Mouse (Mus musculus) adrenal gland, adult 18-20 months (tissue): Measurements from ENCODE around the gene Atad2b. TPM values are rescaled to one million over a fixed set of nuclear protein-coding genes. Genes with fewer than 3 reads are reported as not detected.

Experiments used
- DNase-seq, 2 experiments: peaks; one replicate each; pipeline ENCODE4 v3.0.0; 2021 to 2022; ENCODE audit warnings: low spot score in 2 of 2
- total RNA-seq, 2 experiments: library from RNA; stranded (reverse); gene quantifications; 1 replicate in 1 of 2; 2 replicates in 1 of 2; pipeline ENCODE4 v1.2.3; 2021

Gene Atad2b
- total RNA-seq, 2 experiments from 2014 or later = 20.6 to 25.2 TPM

DNA sequence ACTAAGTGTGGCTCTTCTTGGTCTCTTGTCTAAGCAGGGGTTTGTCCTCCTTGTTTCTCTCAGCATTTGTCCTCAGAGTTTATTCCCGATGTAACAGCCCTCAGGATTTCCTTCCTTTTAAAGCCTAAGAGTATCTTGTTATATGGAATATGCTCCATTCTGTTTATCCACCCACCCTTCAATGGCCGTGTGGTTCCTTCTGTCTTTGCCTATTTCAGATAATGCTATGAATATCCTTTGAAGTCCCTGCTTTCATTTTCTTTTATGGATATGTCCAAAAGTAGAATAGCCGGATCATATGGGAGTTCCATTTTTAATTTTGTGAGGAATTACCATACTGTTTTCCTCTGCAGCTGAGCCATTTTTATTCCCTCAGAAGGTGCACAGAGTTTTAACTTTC lies 153.0 kb downstream of the Atad2b start:
- no peak for DNase-seq

DNA sequence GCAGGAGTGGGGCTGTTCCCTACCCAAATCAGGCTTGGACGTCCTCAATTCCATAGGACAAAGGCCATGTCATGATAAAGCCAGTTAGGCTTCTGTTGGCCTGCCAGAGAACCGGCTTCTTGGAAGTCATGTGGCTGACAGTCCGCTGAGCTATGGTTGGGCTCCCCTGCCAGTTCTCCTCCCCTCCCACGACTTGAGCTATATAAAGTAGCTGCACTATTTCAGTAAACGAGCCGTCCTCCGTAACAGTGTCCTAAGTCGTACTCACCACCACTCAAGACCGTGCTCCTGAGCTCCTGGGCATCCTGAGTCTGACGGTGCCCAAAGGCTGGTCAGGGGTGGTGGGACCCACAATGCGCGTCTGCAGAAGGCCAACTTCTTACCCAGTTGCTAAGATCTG lies 156.0 kb downstream of the Atad2b start:
- no peak for DNase-seq

DNA sequence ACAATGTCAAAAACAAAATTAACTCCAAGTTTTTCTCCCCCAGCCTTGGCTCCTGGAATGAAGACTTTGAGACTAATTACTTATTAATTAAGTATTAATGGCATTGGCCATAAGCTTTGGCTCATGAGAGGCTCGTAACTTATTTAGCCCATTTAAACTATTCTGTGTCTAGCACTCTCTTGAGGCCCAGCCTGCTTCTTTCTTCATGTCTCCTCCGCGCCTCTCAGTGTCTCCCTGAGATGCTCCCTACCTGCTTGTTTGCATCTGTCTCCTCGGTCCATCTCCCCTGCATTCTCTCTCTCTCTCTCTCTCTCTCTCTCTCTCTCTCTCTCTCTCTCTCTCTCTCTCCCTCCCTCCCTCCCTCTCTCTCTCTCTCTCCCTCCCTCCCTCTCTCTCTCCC lies 164.3 kb downstream of the Atad2b start:
- DNase-seq = no peak

DNA sequence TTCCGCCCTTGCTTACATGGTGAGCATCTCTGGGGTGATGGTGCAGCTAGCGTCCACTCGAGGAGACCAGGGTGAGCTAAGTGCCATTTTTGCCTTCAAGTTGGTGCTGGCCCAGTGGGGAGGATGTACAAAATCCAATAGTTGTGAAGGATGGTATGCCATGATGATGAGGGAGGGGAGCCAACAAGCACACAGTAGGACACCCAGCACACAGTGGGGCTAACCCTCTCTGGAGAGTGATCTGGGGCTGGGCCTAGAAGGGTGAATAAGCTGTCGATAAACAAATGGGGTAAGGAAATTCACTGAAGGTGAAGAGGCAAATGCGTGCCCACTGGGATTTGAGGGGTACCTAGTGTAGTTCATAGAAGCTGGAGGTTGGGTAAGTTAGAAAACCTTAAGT lies 167.6 kb downstream of the Atad2b start:
- DNase-seq = no peak

DNA sequence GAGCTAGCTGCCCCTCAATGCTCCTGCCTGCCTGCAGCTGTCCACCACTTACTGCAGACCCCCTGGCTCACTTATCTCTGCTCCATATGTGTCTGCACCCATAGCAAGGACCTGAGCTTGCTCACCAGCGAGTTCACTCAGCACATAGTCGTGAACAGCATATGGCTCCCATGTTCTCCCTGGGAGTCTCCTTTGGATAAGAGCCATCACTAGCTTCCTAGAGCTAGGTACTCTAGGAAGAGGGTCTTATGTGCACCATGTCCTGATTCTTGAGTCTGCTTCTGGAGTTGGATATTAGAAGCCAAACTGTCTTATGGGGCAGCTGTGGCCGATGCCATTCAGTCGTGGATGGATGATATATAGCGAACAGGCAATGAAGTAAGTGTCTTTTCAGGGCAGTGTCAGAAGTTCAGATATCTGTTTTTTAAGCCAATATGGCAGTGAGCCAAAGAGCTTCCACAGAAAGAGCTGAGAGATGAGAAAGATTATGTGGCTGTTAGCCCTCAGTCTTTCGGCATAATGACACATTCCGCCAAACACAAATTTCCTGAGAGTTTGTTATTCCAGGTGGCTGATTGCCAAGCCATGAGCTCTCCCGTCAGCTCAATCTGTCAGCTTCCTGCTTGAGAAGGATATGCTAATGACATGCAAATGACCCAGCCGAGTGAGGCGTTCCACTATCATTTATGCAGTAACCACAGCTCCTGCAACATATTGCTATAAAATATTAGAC lies 170.8 kb downstream of the Atad2b start:
- no peak for DNase-seq

DNA sequence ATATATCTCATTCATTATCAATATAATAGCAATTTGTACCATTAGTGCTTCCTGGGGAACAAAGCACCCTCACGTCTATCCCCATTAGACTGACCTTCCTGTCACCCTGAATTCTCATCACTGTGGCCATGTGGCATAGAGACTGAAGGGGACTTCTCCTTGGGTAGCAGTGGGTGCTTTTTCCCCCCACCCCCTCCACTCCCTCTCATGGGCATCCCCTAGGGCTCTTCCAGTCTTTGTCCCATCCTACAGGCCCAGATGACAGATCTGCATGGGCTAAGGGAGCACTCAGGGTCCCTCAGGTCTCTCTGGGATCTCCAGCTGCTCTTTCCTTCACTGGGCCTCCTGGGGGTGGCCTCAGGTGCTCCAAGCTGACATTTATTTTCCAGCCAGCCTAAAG lies 171.5 kb downstream of the Atad2b start:
- DNase-seq = no peak

Other genes with a start within 250 kb of the Atad2b start
- gene Fam228a, start 178.9 kb upstream of the Atad2b start, total RNA-seq = under 1 TPM; 0.19 to 0.27 TPM
- gene Pfn4, start 148.3 kb upstream of the Atad2b start, total RNA-seq = 1 to 10 TPM in 1 of 2 experiments, under 1 TPM in 1; 0.86 to 1.1 TPM
- 1 to 10 TPM; 3.3 to 6.1 TPM for gene Fam228b, start 148.1 kb upstream of the Atad2b start, total RNA-seq
- gene Sf3b6, start 99.8 kb upstream of the Atad2b start, total RNA-seq = 100 to 1,000 TPM in 1 of 2 experiments, 10 to 100 TPM in 1; 94.2 to 110 TPM
- gene Fkbp1b, start 75.8 kb upstream of the Atad2b start, total RNA-seq = 1 to 10 TPM; 4.4 to 7.7 TPM
- 1 to 10 TPM; 8.5 to 8.9 TPM for gene Wdcp, start 74.0 kb upstream of the Atad2b start, total RNA-seq
- gene Mfsd2b, start 43.0 kb upstream of the Atad2b start, total RNA-seq = under 1 TPM; 0.89 to 0.99 TPM
- 10 to 100 TPM; 56.2 to 65.5 TPM for gene Ubxn2a, start 9.6 kb upstream of the Atad2b start, total RNA-seq